ENCODE assay signal across 22 mouse cellular contexts in the genomic region with DNA sequence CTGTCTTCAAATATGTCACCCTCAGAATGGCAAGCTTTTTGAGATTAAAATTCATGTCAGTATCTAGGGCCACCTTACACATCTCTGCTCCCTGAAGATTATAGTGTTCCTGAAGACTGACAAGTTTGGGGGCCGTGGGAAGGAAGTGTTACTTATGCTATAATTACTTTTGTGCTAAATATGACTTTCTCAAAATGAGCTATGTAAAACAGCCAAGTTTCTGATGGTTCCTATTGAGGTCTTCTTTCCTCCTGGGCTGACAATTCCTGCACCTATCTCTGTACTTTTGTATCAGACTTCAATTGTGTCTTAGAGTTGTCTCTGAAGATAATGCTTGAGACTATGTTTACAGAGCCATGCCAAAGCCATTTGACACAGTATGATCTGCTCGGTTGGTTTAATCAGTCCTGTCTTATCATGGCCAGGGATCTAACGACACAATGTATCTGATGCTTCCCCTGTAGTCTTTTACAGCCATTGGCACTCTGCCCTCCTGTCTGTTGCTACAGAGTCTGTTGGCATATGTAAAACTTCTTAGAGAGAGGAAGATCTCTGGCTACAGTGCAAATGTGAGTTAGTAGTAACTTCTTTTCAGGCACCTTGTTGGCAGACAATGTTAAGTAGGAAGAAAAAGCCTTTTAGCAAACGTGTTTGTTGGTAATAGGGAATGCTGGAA.
DNase-seq lines count a peak whose midpoint lies in the region; ATAC-seq and TF ChIP-seq lines count a peak whose summit lies in the region.
"Had no signal": no experiment of that assay in that cellular context is flagged by ENCODE, and none has a peak within 500 bp of the region (broad histone marks: within the 10 kb centered on the region; RNA-seq: fewer than 3 reads in every experiment).

No protein-coding gene starts in this region.

- H3K4me3 ChIP-seq in left cerebral cortex, adult 2 months: no peak overlapping the region
- H3K4me3 ChIP-seq: embryonic facial prominence, embryonic 13.5 days; heart, embryonic 10.5 days; hindbrain, embryonic 15.5 days; liver, embryonic 15.5 days; neural tube, embryonic 12.5 days had no signal

- TF ChIP-seq CTCF in left cerebral cortex, adult 2 months (IDR thresholded peaks at IDR 0.05): no peak

- intact Hi-C loops in left cerebral cortex, adult 2 months (cut with DNase I): loop anchor here (2.0 kb wide), 1 partner anchor 32 kb away; no protein-coding TSS in a partner anchor

- no peak for DNase-seq in frontal cortex, postnatal 14 days (ENCODE audit: low spot score in 2 of 2)
- peak; percentile 71 for DNase-seq in brain, adult 2 months (ENCODE audit: low read depth, low spot score)
- DNase-seq in left cerebral cortex, adult 2 months (ENCODE audit: extremely low spot score in 1 of 2, low spot score in 2 of 2): peak in 1 of 2 experiments; percentile 16
- DNase-seq in right cerebral cortex, postnatal 10 days (ENCODE audit: low spot score in 2 of 2): peak; percentile 46 to 65
- no peak for DNase-seq in layer of hippocampus, adult 18-20 months (ENCODE audit: low spot score in 2 of 2)
- no peak for DNase-seq in lung, postnatal 25 days (ENCODE audit: low spot score)
- DNase-seq: adrenal gland, postnatal 10 days; cerebellum, adult 2 months; gastrocnemius, postnatal 36 days; heart, postnatal 14 days; kidney, adult 11 months; kidney, postnatal 14 days; lung, postnatal 10 days; spleen, adult 18-20 months; thymus, postnatal 36 days had no signal

- ATAC-seq in frontal cortex, adult (ENCODE audit: low TSS enrichment): peak; percentile 87
- no peak for ATAC-seq in megakaryocyte-erythroid progenitor cell, adult 5-6 weeks (replicated peaks; ENCODE audit: low FRiP score, low TSS enrichment, poor library complexity, severe bottlenecking)

- H3K27ac ChIP-seq in left cerebral cortex, adult 2 months: peak overlapping the region; percentile 36; the same call in 1 of the 2 replicates
- H3K27ac ChIP-seq: embryonic facial prominence, embryonic 13.5 days; heart, embryonic 10.5 days; hindbrain, embryonic 15.5 days; liver, embryonic 15.5 days; neural tube, embryonic 12.5 days had no signal

Comparison
In these comparisons a context has a peak if more than half of its experiments do, and no peak if none do; other contexts are left out.
1. DNase-seq: peak in brain, adult 2 months (single experiment) and right cerebral cortex, postnatal 10 days (2 of 2); none in frontal cortex, postnatal 14 days (0 of 2), layer of hippocampus, adult 18-20 months (0 of 2) and lung, postnatal 25 days (single experiment).